In the genomic region with DNA sequence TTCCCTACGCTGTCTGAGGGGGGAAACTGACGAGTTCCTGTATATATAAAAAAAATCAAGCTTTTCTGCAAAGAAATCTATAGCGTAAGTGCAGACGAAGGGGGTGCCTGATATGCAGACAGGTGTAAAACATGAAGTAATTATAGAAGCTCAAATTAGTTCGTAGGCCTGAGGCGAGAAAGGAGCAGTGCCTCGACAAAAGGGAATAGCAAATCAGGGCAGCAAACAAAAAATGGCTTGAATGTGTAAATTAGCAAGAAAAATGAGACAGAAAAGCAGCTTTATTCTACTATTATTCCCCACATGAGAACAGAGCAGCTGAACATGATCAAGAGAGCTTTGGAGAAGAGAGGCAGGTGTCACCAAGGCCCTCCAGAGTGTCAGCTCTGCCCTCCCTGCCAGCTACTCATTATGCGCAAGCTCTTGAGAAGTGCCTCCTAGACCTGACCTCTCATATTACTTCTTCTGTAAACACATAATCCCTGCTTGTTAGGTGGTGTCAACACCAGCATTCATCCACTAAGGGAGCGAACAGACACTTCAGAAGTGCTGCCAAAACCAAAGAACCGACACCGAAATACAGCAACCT, we compare ENCODE assay signal across 13 mouse cellular contexts. TPM values are rescaled to one million over a fixed set of nuclear protein-coding genes. Genes with fewer than 3 reads are reported as not detected.
DNase-seq lines count a peak whose midpoint lies in the region; ATAC-seq and TF ChIP-seq lines count a peak whose summit lies in the region.
"Had no signal": no experiment of that assay in that cellular context is flagged by ENCODE, and none has a peak within 500 bp of the region (broad histone marks: within the 10 kb centered on the region; RNA-seq: fewer than 3 reads in every experiment).

No protein-coding gene starts in this region.

- no peak for TF ChIP-seq CTCF in lung, embryonic 14.5 days (IDR thresholded peaks at IDR 0.05; ENCODE audit: low read depth)
- no peak for TF ChIP-seq CTCF in lung, adult 2 months (IDR thresholded peaks at IDR 0.05; ENCODE audit: insufficient read depth, low read length)

- H3K4me2 ChIP-seq in lung, embryonic 14.5 days = no peak overlapping the region
- peak overlapping the region; percentile 20 for H3K4me2 ChIP-seq in forebrain, embryonic 13.5 days
- H3K4me2 ChIP-seq in neural tube, embryonic 15.5 days = no peak overlapping the region
- H3K4me2 ChIP-seq: liver, embryonic 13.5 days had no signal

- intact Hi-C loops in heart, postnatal 36 days (cut with DNase I) = no loop called here

- DNase-seq in lung, embryonic 14.5 days = no peak
- DNase-seq in lung, adult 2 months = no peak
- no peak for DNase-seq in limb, embryonic 10.5 days (ENCODE audit: low spot score)
- no peak for DNase-seq in thymus, postnatal 4 days
- no peak for DNase-seq in heart, postnatal 36 days
- no peak for DNase-seq in heart, embryonic 10.5 days (ENCODE audit: low spot score)
- DNase-seq: adrenal gland, postnatal 25 days; cerebellum, adult 2 months; liver, embryonic 13.5 days; right cerebral cortex, adult 18-20 months had no signal

- no peak overlapping the region for H3K9ac ChIP-seq in lung, embryonic 14.5 days
- no peak overlapping the region for H3K9ac ChIP-seq in forebrain, embryonic 13.5 days
- peak overlapping the region; percentile 26; the same call in 1 of the 2 replicates for H3K9ac ChIP-seq in neural tube, embryonic 15.5 days (replicated peaks)
- H3K9ac ChIP-seq: liver, embryonic 13.5 days had no signal

- H3K27me3 ChIP-seq in lung, embryonic 14.5 days (ENCODE audit: insufficient read depth, low read length) = no peaks in the 10 kb centered on the region
- peaks cover 60% of the 10 kb centered on the region for H3K27me3 ChIP-seq in forebrain, embryonic 13.5 days
- H3K27me3 ChIP-seq in limb, embryonic 10.5 days (ENCODE audit: low read depth, poor library complexity, severe bottlenecking) = no peaks in the 10 kb centered on the region
- no peaks in the 10 kb centered on the region for H3K27me3 ChIP-seq in neural tube, embryonic 15.5 days (replicated peaks)
- H3K27me3 ChIP-seq in heart, embryonic 10.5 days (ENCODE audit: insufficient read depth, poor library complexity, severe bottlenecking) = no peaks in the 10 kb centered on the region
- H3K27me3 ChIP-seq: liver, embryonic 13.5 days had no signal

- peak; percentile 49; the same call in 1 of the 2 replicates for ATAC-seq in lung, embryonic 14.5 days (ENCODE audit: insufficient read depth)
- peak; percentile 79 for ATAC-seq in forebrain, embryonic 13.5 days
- ATAC-seq in neural tube, embryonic 15.5 days (ENCODE audit: low FRiP score) = 0 out of 2 replicates have a peak, but pooled peaks have one; percentile 20

- H3K4me1 ChIP-seq in lung, embryonic 14.5 days (ENCODE audit: insufficient read depth) = no peaks in the 10 kb centered on the region
- H3K4me1 ChIP-seq in lung, adult 2 months (ENCODE audit: control insufficient read depth, insufficient read depth, low read length) = no peaks in the 10 kb centered on the region; the same call in 1 of the 2 replicates
- H3K4me1 ChIP-seq in forebrain, embryonic 13.5 days = peaks cover 40% of the 10 kb centered on the region
- H3K4me1 ChIP-seq in limb, embryonic 10.5 days = peaks cover 31% of the 10 kb centered on the region
- peaks cover 21% of the 10 kb centered on the region for H3K4me1 ChIP-seq in neural tube, embryonic 15.5 days
- peaks cover 14% of the 10 kb centered on the region for H3K4me1 ChIP-seq in heart, embryonic 10.5 days
- H3K4me1 ChIP-seq: liver, embryonic 13.5 days had no signal

- 71% methylated on average over 11 of the region's 11 CpGs for whole genome bisulfite sequencing in lung, embryonic 14.5 days
- WGBS in lung, adult 2 months = 80% methylated on average over 11 of the region's 11 CpGs
- 9% methylated on average over 11 of the region's 11 CpGs for WGBS in forebrain, embryonic 13.5 days
- 81% methylated on average over 11 of the region's 11 CpGs for WGBS in limb, embryonic 10.5 days
- WGBS in neural tube, embryonic 15.5 days = 52% methylated on average over 11 of the region's 11 CpGs
- WGBS in heart, embryonic 10.5 days = 83% methylated on average over 11 of the region's 11 CpGs

- H3K36me3 ChIP-seq in lung, embryonic 14.5 days (ENCODE audit: insufficient read depth) = no peaks in the 10 kb centered on the region
- no peaks in the 10 kb centered on the region for H3K36me3 ChIP-seq in forebrain, embryonic 13.5 days (ENCODE audit: poor library complexity, severe bottlenecking)
- H3K36me3 ChIP-seq in limb, embryonic 10.5 days = no peaks in the 10 kb centered on the region
- H3K36me3 ChIP-seq in neural tube, embryonic 15.5 days = no peaks in the 10 kb centered on the region
- H3K36me3 ChIP-seq in heart, embryonic 10.5 days = no peaks in the 10 kb centered on the region
- H3K36me3 ChIP-seq: liver, embryonic 13.5 days had no signal

- no peak for TF ChIP-seq POLR2A in lung, adult 2 months (IDR thresholded peaks at IDR 0.05; ENCODE audit: borderline replicate concordance, extremely low read depth, low read depth, low read length)

- no peak overlapping the region for H3K27ac ChIP-seq in lung, embryonic 14.5 days (ENCODE audit: low read depth)
- H3K27ac ChIP-seq in forebrain, embryonic 13.5 days = peak overlapping the region; percentile 49
- H3K27ac ChIP-seq in limb, embryonic 10.5 days = peak overlapping the region; percentile 48; the same call in 1 of the 2 replicates
- H3K27ac ChIP-seq in neural tube, embryonic 15.5 days (replicated peaks) = peak overlapping the region; percentile 37; the same call in 1 of the 2 replicates
- no peak overlapping the region for H3K27ac ChIP-seq in heart, embryonic 10.5 days
- H3K27ac ChIP-seq: liver, embryonic 13.5 days had no signal

- no peak overlapping the region for H3K4me3 ChIP-seq in lung, embryonic 14.5 days (ENCODE audit: low read depth, low read length)
- no peak overlapping the region for H3K4me3 ChIP-seq in lung, adult 2 months (replicated peaks; ENCODE audit: extremely low read depth, low read depth, low read length)
- H3K4me3 ChIP-seq in forebrain, embryonic 13.5 days = no peak overlapping the region
- H3K4me3 ChIP-seq in limb, embryonic 10.5 days = no peak overlapping the region
- H3K4me3 ChIP-seq in neural tube, embryonic 15.5 days (replicated peaks) = no peak overlapping the region
- no peak overlapping the region for H3K4me3 ChIP-seq in heart, embryonic 10.5 days
- H3K4me3 ChIP-seq: liver, embryonic 13.5 days had no signal

- H3K9me3 ChIP-seq in lung, embryonic 14.5 days (ENCODE audit: low read depth, low read length) = no peaks in the 10 kb centered on the region
- no peaks in the 10 kb centered on the region for H3K9me3 ChIP-seq in forebrain, embryonic 13.5 days (replicated peaks)
- no peaks in the 10 kb centered on the region for H3K9me3 ChIP-seq in limb, embryonic 10.5 days (replicated peaks)
- H3K9me3 ChIP-seq in neural tube, embryonic 15.5 days (replicated peaks) = no peaks in the 10 kb centered on the region
- no peaks in the 10 kb centered on the region for H3K9me3 ChIP-seq in heart, embryonic 10.5 days
- H3K9me3 ChIP-seq: liver, embryonic 13.5 days had no signal

RNA-seq across cellular contexts. Expression of gene Mab21l1, which starts 25.6 kb away (rescaled TPM):
- polyA plus RNA-seq in lung, embryonic 14.5 days (2014; fragmentation: Nextera tagmentation; extraction: Ambion mirVana) = 0.78 and 1.1 TPM in 2 replicates
- 0.04 TPM in 1 of 2 replicates, not detected in the other for polyA plus RNA-seq in lung, adult 2 months (2012; rRNA removed)
- polyA plus RNA-seq in forebrain, embryonic 13.5 days (2015; fragmentation: Nextera tagmentation; extraction: Ambion mirVana) = 16.1 and 42.0 TPM in 2 replicates
- polyA plus RNA-seq in limb, embryonic 10.5 days (2016; fragmentation: Nextera tagmentation; extraction: Ambion mirVana) = 34.9 and 67.2 TPM in 2 replicates
- polyA plus RNA-seq in neural tube, embryonic 15.5 days (2015; fragmentation: Nextera tagmentation; extraction: Ambion mirVana) = 67.4 and 85.1 TPM in 2 replicates
- under 1 TPM in 1 of 2 experiments, not detected in 1; 0.11 TPM for total RNA-seq in heart, postnatal 36 days (2021)
- 4.0 and 4.1 TPM in 2 replicates for polyA plus RNA-seq in heart, embryonic 10.5 days (2016; fragmentation: Nextera tagmentation; extraction: Ambion mirVana)
- total RNA-seq: monocyte, adult 5-6 weeks had no signal

Comparison
In these comparisons a context has a peak if more than half of its experiments do, and no peak if none do; other contexts are left out.
1. ATAC-seq: peak in every context shown above with its lines; median percentile 79 in forebrain, embryonic 13.5 days; 49 in lung, embryonic 14.5 days; 20 in neural tube, embryonic 15.5 days.
2. H3K27ac ChIP-seq: peak in forebrain, embryonic 13.5 days (single experiment), limb, embryonic 10.5 days (single experiment) and neural tube, embryonic 15.5 days (single experiment); none in lung, embryonic 14.5 days (single experiment) and heart, embryonic 10.5 days (single experiment).